Mouse (Mus musculus): ENCODE results near the gene Nipal3. TPM values are rescaled to one million over a fixed set of nuclear protein-coding genes. Genes with fewer than 3 reads are reported as not detected.

The Nipal3 gene
- total and polyA plus RNA-seq, 3 experiments, result 3.5 to 10.4 TPM; not detected in 1

- H3K9ac ChIP-seq (ENCODE audit: control insufficient read depth, low read depth, low read length, poor library complexity, severe bottlenecking), result peak overlapping the region; percentile 48
- no peaks in the 10 kb centered on the region for H3K79me2 ChIP-seq (ENCODE audit: control insufficient read depth, insufficient read depth, low read length, poor library complexity)
- no peaks in the 10 kb centered on the region for H3K27me3 ChIP-seq (ENCODE audit: control insufficient read depth in 1 of 2, insufficient read depth in 2 of 2, low read length in 2 of 2)
- TF ChIP-seq HCFC1 (IDR thresholded peaks at IDR 0.05; ENCODE audit: low read depth, low read length) (0 out of 2 replicates have a peak, but pooled peaks have one; percentile 15), GATA1 (IDR thresholded peaks at IDR 0.05; ENCODE audit: low read depth, low read length) (0 out of 2 replicates have a peak, but pooled peaks have one; percentile 10), ETS1 (IDR thresholded peaks at IDR 0.05; ENCODE audit: low read depth, low read length) (0 out of 2 replicates have a peak, but pooled peaks have one; percentile 15), UBTF (IDR thresholded peaks at IDR 0.05; ENCODE audit: borderline replicate concordance, insufficient read depth, low read depth, low read length) (no peak), MXI1 (IDR thresholded peaks at IDR 0.05; ENCODE audit: low read depth, low read length) (peak; percentile 41; the same call in 1 of the 2 replicates), SMC3 (IDR thresholded peaks at IDR 0.05; ENCODE audit: low read depth, low read length) (peak; percentile 65), MEF2A (IDR thresholded peaks at IDR 0.05; ENCODE audit: extremely low read depth, insufficient replicate concordance, low read depth, low read length, poor library complexity, severe bottlenecking) (no peak), CTCF (IDR thresholded peaks at IDR 0.05 in 2 of 3, conservative IDR thresholded peaks at IDR 0.05 in 1 of 3; ENCODE audit: control insufficient read depth in 1 of 3, insufficient read depth in 1 of 3, low read depth in 2 of 3, low read length in 3 of 3, poor library complexity in 1 of 3, severe bottlenecking in 1 of 3) (peak; percentile 68 to 90 (median 77)), E2F4 (IDR thresholded peaks at IDR 0.05; ENCODE audit: borderline replicate concordance, low read depth, low read length) (peak; percentile 65; the same call in 1 of the 2 replicates), ZNF384 (IDR thresholded peaks at IDR 0.05; ENCODE audit: low read depth, low read length) (no peak), BHLHE40 (IDR thresholded peaks at IDR 0.05; ENCODE audit: borderline replicate concordance, low read depth, low read length) (no peak), ZC3H11A (IDR thresholded peaks at IDR 0.05; ENCODE audit: low read depth, low read length) (peak; percentile 19; the same call in 1 of the 2 replicates), MAFK (IDR thresholded peaks at IDR 0.05; ENCODE audit: borderline replicate concordance, low read depth, low read length) (no peak), USF1 (IDR thresholded peaks at IDR 0.05; ENCODE audit: low read depth, low read length) (no peak), TBP (IDR thresholded peaks at IDR 0.05; ENCODE audit: low read depth, low read length) (no peak; the same call in 1 of the 2 replicates), ZMIZ1 (IDR thresholded peaks at IDR 0.05; ENCODE audit: low read depth, low read length) (no peak), SIN3A (IDR thresholded peaks at IDR 0.05; ENCODE audit: low read length) (peak; percentile 71; the same call in 1 of the 2 replicates), MYC (IDR thresholded peaks at IDR 0.05; ENCODE audit: low read depth, low read length) (peak; percentile 34; the same call in 1 of the 2 replicates), POLR2A (IDR thresholded peaks at IDR 0.05; ENCODE audit: control insufficient read depth in 1 of 2, insufficient read depth in 1 of 2, low read depth in 1 of 2, low read length in 2 of 2, poor library complexity in 1 of 2) (peak in 1 of 2 experiments; percentile 55; a peak in 1 of 4 replicates), TCF12 (IDR thresholded peaks at IDR 0.05; ENCODE audit: low read depth, low read length) (no peak), JUND (IDR thresholded peaks at IDR 0.05; ENCODE audit: low read depth, low read length) (no peak), ELF1 (IDR thresholded peaks at IDR 0.05; ENCODE audit: low read depth, low read length) (0 out of 2 replicates have a peak, but pooled peaks have one; percentile 19), GABPA (IDR thresholded peaks at IDR 0.05; ENCODE audit: low read depth, low read length) (no peak; the same call in 1 of the 2 replicates), MAX (IDR thresholded peaks at IDR 0.05; ENCODE audit: low read length) (peak; percentile 8; the same call in 1 of the 2 replicates), NRF1 (IDR thresholded peaks at IDR 0.05; ENCODE audit: insufficient read depth, low read depth, low read length, poor library complexity, severe bottlenecking) (peak; percentile 88), NELFE (IDR thresholded peaks at IDR 0.05; ENCODE audit: low read depth, low read length) (peak; percentile 58), POLR2AphosphoS5 (IDR thresholded peaks at IDR 0.05; ENCODE audit: borderline replicate concordance, low read depth, low read length) (no peak), TAL1 (IDR thresholded peaks at IDR 0.05; ENCODE audit: low read length) (no peak), RAD21 (IDR thresholded peaks at IDR 0.05; ENCODE audit: low read depth, low read length) (peak; percentile 46), CHD2 (IDR thresholded peaks at IDR 0.05; ENCODE audit: low read length) (no peak), MAZ (IDR thresholded peaks at IDR 0.05; ENCODE audit: low read depth, low read length) (peak; percentile 56; the same call in 1 of the 2 replicates), USF2 (IDR thresholded peaks at IDR 0.05; ENCODE audit: borderline replicate concordance in 1 of 2, insufficient read depth in 1 of 2, low read depth in 1 of 2, low read length in 2 of 2) (no peak)
- peak; percentile 89 for DNase-seq (ENCODE audit: low read depth, low spot score)
- no peaks in the 10 kb centered on the region for H3K9me3 ChIP-seq (replicated peaks; ENCODE audit: insufficient read depth, low read length)
- peaks cover 0 to 2% of the 10 kb centered on the region in 2 experiments; a peak in 1 of 4 replicates for H3K36me3 ChIP-seq (ENCODE audit: control insufficient read depth in 1 of 2, insufficient read depth in 2 of 2, low read length in 2 of 2)
- peak overlapping the region; percentile 11; the same call in 1 of the 2 replicates for H3K27ac ChIP-seq (ENCODE audit: control insufficient read depth, low read depth, low read length)
- H3K4me1 ChIP-seq (ENCODE audit: control insufficient read depth in 1 of 2, insufficient read depth in 2 of 2, low read length in 2 of 2), result peaks cover 0 to 5% of the 10 kb centered on the region in 2 experiments; a peak in 1 of 4 replicates
- peak overlapping the region; percentile 58 to 80 for H3K4me3 ChIP-seq (ENCODE audit: control insufficient read depth in 1 of 2, insufficient read depth in 1 of 2, low read depth in 2 of 2, low read length in 2 of 2)
Measured at GRCm38 (mm10) chr4:135507547-135508350, 12.9 kb upstream of the Nipal3 start.
